Mouse (Mus musculus): ENCODE measurements around the gene Artn. TPM values are rescaled to one million over a fixed set of nuclear protein-coding genes. Genes with fewer than 3 reads are reported as not detected.

Gene Artn
- polyA plus RNA-seq, 1 experiment from 2014 or later = 1.3 TPM

- 91% methylated on average over 6 of the region's 6 CpGs for WGBS
- peaks cover 72% of the 10 kb centered on the region for H3K36me3 ChIP-seq
- no peaks in the 10 kb centered on the region for H3K27me3 ChIP-seq (ENCODE audit: insufficient read depth, poor library complexity, severe bottlenecking)
- peaks cover 8% of the 10 kb centered on the region for H3K4me1 ChIP-seq
- H3K4me3 ChIP-seq = no peak overlapping the region
- H3K9me3 ChIP-seq = no peaks in the 10 kb centered on the region
- no peak overlapping the region for H3K27ac ChIP-seq
- no peak for DNase-seq (ENCODE audit: low spot score)
Observed at GRCm38 (mm10) chr4:117896031-117896430, 33.5 kb downstream of the Artn start.

GRCm38 (mm10) chr4:117895339-117895738 lies 34.2 kb downstream of the Artn start:
- Histone ChIP-seq H3K9me3 (no peaks in the 10 kb centered on the region), H3K4me1 (peaks cover 15% of the 10 kb centered on the region), H3K27ac (no peak overlapping the region), H3K4me3 (no peak overlapping the region), H3K27me3 (ENCODE audit: insufficient read depth, poor library complexity, severe bottlenecking) (no peaks in the 10 kb centered on the region), H3K36me3 (peaks cover 67% of the 10 kb centered on the region)
- 83% methylated on average over 7 of the region's 7 CpGs for WGBS
- DNase-seq (ENCODE audit: low spot score) = no peak

- Histone ChIP-seq H3K4me1 (peaks cover 15% of the 10 kb centered on the region), H3K4me3 (no peak overlapping the region), H3K27ac (no peak overlapping the region), H3K9me3 (no peaks in the 10 kb centered on the region), H3K27me3 (ENCODE audit: insufficient read depth, poor library complexity, severe bottlenecking) (no peaks in the 10 kb centered on the region), H3K36me3 (peaks cover 67% of the 10 kb centered on the region)
- 81% methylated on average over 8 of the region's 8 CpGs for WGBS
- no peak for DNase-seq (ENCODE audit: low spot score)
Observed at GRCm38 (mm10) chr4:117894601-117895000, 35.0 kb downstream of the Artn start.

GRCm38 (mm10) chr4:117893376-117893775 lies 36.2 kb downstream of the Artn start:
- Histone ChIP-seq H3K27ac (no peak overlapping the region), H3K4me3 (no peak overlapping the region), H3K4me1 (peaks cover 15% of the 10 kb centered on the region), H3K36me3 (peaks cover 63% of the 10 kb centered on the region), H3K9me3 (no peaks in the 10 kb centered on the region), H3K27me3 (ENCODE audit: insufficient read depth, poor library complexity, severe bottlenecking) (no peaks in the 10 kb centered on the region)
- 20% methylated on average over 9 of the region's 9 CpGs for WGBS
- DNase-seq (ENCODE audit: low spot score) = no peak

- peak; percentile 96 for DNase-seq (ENCODE audit: low spot score)
- Histone ChIP-seq H3K4me1 (peaks cover 19% of the 10 kb centered on the region), H3K4me3 (peak within 1 kb of the TSS; percentile 71), H3K27ac (peak within 1 kb of the TSS; percentile 19; the same call in 1 of the 2 replicates), H3K36me3 (peaks cover 48% of the 10 kb centered on the region), H3K27me3 (ENCODE audit: insufficient read depth, poor library complexity, severe bottlenecking) (no peaks in the 10 kb centered on the region), H3K9me3 (no peaks in the 10 kb centered on the region)
- WGBS = under 1% methylated on average over 21 of the region's 21 CpGs
Observed at GRCm38 (mm10) chr4:117891738-117892161, 37.8 kb downstream of the Artn start, which contains the start of gene Dph2. Gene Dph2 (minus strand): TSS chr4:117892032.

- H3K36me3 ChIP-seq = peaks cover 42% of the 10 kb centered on the region
- no peaks in the 10 kb centered on the region for H3K27me3 ChIP-seq (ENCODE audit: insufficient read depth, poor library complexity, severe bottlenecking)
- DNase-seq (ENCODE audit: low spot score) = no peak
- H3K4me1 ChIP-seq = peaks cover 29% of the 10 kb centered on the region
- peak overlapping the region; percentile 71 for H3K4me3 ChIP-seq
- H3K9me3 ChIP-seq = no peaks in the 10 kb centered on the region
- WGBS = 84% methylated on average over 8 of the region's 8 CpGs
- H3K27ac ChIP-seq = no peak overlapping the region
Observed at GRCm38 (mm10) chr4:117890750-117891149, 38.8 kb downstream of the Artn start.

GRCm38 (mm10) chr4:117890031-117890430 lies 39.5 kb downstream of the Artn start:
- Histone ChIP-seq H3K4me3 (no peak overlapping the region), H3K4me1 (peaks cover 30% of the 10 kb centered on the region), H3K27ac (no peak overlapping the region), H3K9me3 (no peaks in the 10 kb centered on the region), H3K27me3 (ENCODE audit: insufficient read depth, poor library complexity, severe bottlenecking) (no peaks in the 10 kb centered on the region), H3K36me3 (peaks cover 42% of the 10 kb centered on the region)
- no peak for DNase-seq (ENCODE audit: low spot score)
- WGBS = 90% methylated on average over 14 of the region's 14 CpGs

- Histone ChIP-seq H3K4me1 (peaks cover 30% of the 10 kb centered on the region), H3K27me3 (ENCODE audit: insufficient read depth, poor library complexity, severe bottlenecking) (no peaks in the 10 kb centered on the region), H3K4me3 (no peak overlapping the region), H3K27ac (no peak overlapping the region), H3K36me3 (peaks cover 42% of the 10 kb centered on the region), H3K9me3 (no peaks in the 10 kb centered on the region)
- no peak for DNase-seq (ENCODE audit: low spot score)
- WGBS = 90% methylated on average over 15 of the region's 15 CpGs
Observed at GRCm38 (mm10) chr4:117889471-117889870, 40.1 kb downstream of the Artn start.

- WGBS = 60% methylated on average over 2 of the region's 2 CpGs
- H3K36me3 ChIP-seq = peaks cover 39% of the 10 kb centered on the region
- no peak for DNase-seq (ENCODE audit: low spot score)
- no peaks in the 10 kb centered on the region for H3K9me3 ChIP-seq
- H3K27ac ChIP-seq = no peak overlapping the region
- H3K4me1 ChIP-seq = peaks cover 43% of the 10 kb centered on the region
- H3K4me3 ChIP-seq = peak overlapping the region; percentile 98
- H3K27me3 ChIP-seq (ENCODE audit: insufficient read depth, poor library complexity, severe bottlenecking) = no peaks in the 10 kb centered on the region
Observed at GRCm38 (mm10) chr4:117887920-117888319, 41.6 kb downstream of the Artn start.

- no peaks in the 10 kb centered on the region for H3K9me3 ChIP-seq
- DNase-seq (ENCODE audit: low spot score) = peak; percentile 96
- H3K27ac ChIP-seq = peak within 1 kb of the TSS; percentile 92
- 0% methylated on average over 37 of the region's 37 CpGs for WGBS
- peaks cover 39% of the 10 kb centered on the region for H3K36me3 ChIP-seq
- H3K4me3 ChIP-seq = peak within 1 kb of the TSS; percentile 98
- H3K4me1 ChIP-seq = peaks cover 48% of the 10 kb centered on the region
- H3K27me3 ChIP-seq (ENCODE audit: insufficient read depth, poor library complexity, severe bottlenecking) = no peaks in the 10 kb centered on the region
Observed at GRCm38 (mm10) chr4:117887133-117887532, 42.4 kb downstream of the Artn start, which contains the start of gene Atp6v0b. Gene Atp6v0b (minus strand): TSS chr4:117887333.

GRCm38 (mm10) chr4:117886644-117887043 lies 42.9 kb downstream of the Artn start:
- Histone ChIP-seq H3K27me3 (ENCODE audit: insufficient read depth, poor library complexity, severe bottlenecking) (no peaks in the 10 kb centered on the region), H3K4me1 (peaks cover 48% of the 10 kb centered on the region), H3K27ac (peak overlapping the region; percentile 92), H3K36me3 (peaks cover 39% of the 10 kb centered on the region), H3K4me3 (peak overlapping the region; percentile 98), H3K9me3 (no peaks in the 10 kb centered on the region)
- 2% methylated on average over 24 of the region's 24 CpGs for WGBS
- DNase-seq (ENCODE audit: low spot score) = no peak

GRCm38 (mm10) chr4:117885994-117886393 lies 43.6 kb downstream of the Artn start:
- Histone ChIP-seq H3K36me3 (peaks cover 42% of the 10 kb centered on the region), H3K4me1 (peaks cover 45% of the 10 kb centered on the region)
- WGBS = 77% methylated on average over 9 of the region's 9 CpGs

GRCm38 (mm10) chr4:117885093-117885492 lies 44.5 kb downstream of the Artn start:
- Histone ChIP-seq H3K36me3 (peaks cover 47% of the 10 kb centered on the region), H3K4me1 (peaks cover 38% of the 10 kb centered on the region), H3K4me3 (no peak overlapping the region), H3K27me3 (ENCODE audit: insufficient read depth, poor library complexity, severe bottlenecking) (no peaks in the 10 kb centered on the region), H3K9me3 (no peaks in the 10 kb centered on the region), H3K27ac (no peak overlapping the region)
- DNase-seq (ENCODE audit: low spot score) = no peak
- 92% methylated on average over 10 of the region's 10 CpGs for WGBS

More at GRCm38 (mm10) chr4:117885994-117886393, 43.6 kb downstream of the Artn start:
- Histone ChIP-seq H3K27ac (no peak overlapping the region), H3K4me3 (peak overlapping the region; percentile 98), H3K9me3 (no peaks in the 10 kb centered on the region), H3K27me3 (ENCODE audit: insufficient read depth, poor library complexity, severe bottlenecking) (no peaks in the 10 kb centered on the region)
- DNase-seq (ENCODE audit: low spot score) = no peak

- no peaks in the 10 kb centered on the region for H3K27me3 ChIP-seq (ENCODE audit: insufficient read depth, poor library complexity, severe bottlenecking)
- 93% methylated on average over 1 of the region's 1 CpGs for WGBS
- H3K27ac ChIP-seq = no peak overlapping the region
- peaks cover 38% of the 10 kb centered on the region for H3K4me1 ChIP-seq
- H3K9me3 ChIP-seq = no peaks in the 10 kb centered on the region
- peaks cover 46% of the 10 kb centered on the region for H3K36me3 ChIP-seq
- peak overlapping the region; percentile 81; the same call in 1 of the 2 replicates for H3K4me3 ChIP-seq
- DNase-seq (ENCODE audit: low spot score) = no peak
Observed at GRCm38 (mm10) chr4:117884146-117884545, 45.4 kb downstream of the Artn start.
